Mouse (Mus musculus): ENCODE data around the gene Yrdc. TPM values are rescaled to one million over a fixed set of nuclear protein-coding genes. Genes with fewer than 3 reads are reported as not detected.

Gene Yrdc
- polyA plus RNA-seq (2014; fragmentation: Nextera tagmentation; extraction: Ambion mirVana): 39.9 and 41.0 TPM in 2 replicates

DNA sequence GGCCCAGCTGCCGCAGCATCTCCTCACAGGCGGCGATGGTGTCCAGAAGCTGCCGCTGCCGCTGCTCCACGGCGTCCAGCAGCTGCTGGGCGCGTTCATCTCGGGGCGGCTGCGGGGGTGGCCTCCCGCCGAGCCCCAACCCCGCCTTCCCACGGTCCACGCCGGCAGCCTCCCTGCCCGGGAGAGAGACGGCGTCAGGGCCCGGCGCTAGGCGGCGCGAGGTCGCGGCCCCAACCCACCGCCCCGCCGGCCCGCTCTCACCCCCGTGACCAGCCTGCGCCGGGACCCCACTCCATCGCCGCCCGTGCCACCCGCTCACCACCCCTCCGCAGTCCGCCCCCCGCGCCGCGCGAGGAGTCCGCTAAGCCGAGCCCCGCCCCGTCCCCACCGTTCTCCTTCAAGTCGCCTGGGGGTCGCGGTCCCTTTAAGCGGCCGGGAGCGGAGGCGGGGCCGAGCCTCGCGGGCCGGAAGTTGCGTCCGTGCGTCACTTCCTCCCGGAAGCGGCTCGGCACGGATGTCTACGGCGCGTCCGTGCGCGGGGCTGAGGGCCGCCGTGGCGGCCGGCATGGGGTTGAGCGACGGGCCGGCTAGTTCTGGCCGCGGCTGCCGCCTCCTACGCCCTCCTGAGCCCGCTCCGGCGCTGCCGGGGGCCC lies at the start of gene Yrdc:
TSS of gene Yrdc (plus strand) at position 419 of the 653 bp plus-strand sequence.
- DNase-seq (ENCODE audit: low spot score) (peak; percentile 96), ATAC-seq (replicated peaks; ENCODE audit: insufficient number of reproducible peaks, low FRiP score, low TSS enrichment, low read depth) (peak; percentile 88)
- Histone ChIP-seq H3K27ac (replicated peaks; ENCODE audit: low read depth, low read length) (peak within 1 kb of the TSS; percentile 81), H3K4me3 (ENCODE audit: low read depth, low read length) (peak within 1 kb of the TSS; percentile 98), H3K4me1 (ENCODE audit: control insufficient read depth, insufficient read depth, low read length) (0 out of 2 replicates have a peak, but pooled peaks cover 6% of the 10 kb centered on the region), H3K27me3 (ENCODE audit: control insufficient read depth, insufficient read depth, low read length) (no peaks in the 10 kb centered on the region), H3K9me3 (replicated peaks; ENCODE audit: control insufficient read depth, low read length) (no peaks in the 10 kb centered on the region), H3K36me3 (replicated peaks; ENCODE audit: control insufficient read depth, insufficient read depth, low read depth, low read length) (no peaks in the 10 kb centered on the region), H3K9ac (replicated peaks; ENCODE audit: low read length) (peak within 1 kb of the TSS; percentile 91), H3K4me2 (ENCODE audit: low read depth, low read length) (peak within 1 kb of the TSS; percentile 73)
- WGBS: under 1% methylated on average over 68 of the region's 90 CpGs

DNA sequence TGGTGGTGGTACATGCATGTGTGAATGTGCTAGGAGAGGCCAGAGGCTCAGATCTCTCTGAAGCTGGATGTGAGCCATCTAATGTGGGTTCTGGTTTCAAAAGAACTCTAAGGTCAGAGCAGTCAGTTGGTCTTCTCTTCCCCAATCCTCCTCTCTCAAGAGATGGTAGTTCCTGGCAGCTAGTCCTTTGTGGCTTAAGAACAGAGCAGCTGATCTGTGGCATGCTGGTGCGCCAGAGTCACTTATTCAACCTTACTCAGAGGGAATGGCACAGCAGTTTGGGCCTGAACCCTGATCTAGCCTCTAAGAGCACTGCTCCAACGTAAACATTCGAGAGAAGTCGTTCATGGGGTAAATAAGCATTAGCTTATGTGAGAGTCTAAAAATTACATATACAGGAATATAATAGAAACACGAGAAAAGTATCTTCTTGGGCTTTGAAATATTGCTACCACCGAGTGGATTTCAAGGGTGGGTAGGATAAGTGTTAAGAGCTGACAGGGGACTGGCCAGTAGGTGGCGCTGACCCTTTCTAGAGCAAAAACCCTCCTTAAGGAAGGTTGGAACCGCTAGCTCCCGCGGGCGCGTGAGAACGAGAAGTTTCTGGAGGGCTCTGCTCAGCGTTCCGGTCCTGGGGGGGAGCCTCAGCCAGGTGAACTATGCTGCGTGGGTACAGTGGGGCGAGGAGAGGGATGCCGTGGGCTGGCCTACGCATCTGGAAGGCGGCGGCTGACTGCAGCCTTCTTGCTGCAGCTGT lies 48.7 kb upstream of the Yrdc start, which contains the start of gene Mtf1:
TSS of gene Mtf1 (plus strand) at position 553 of the 757 bp plus-strand sequence.
- Histone ChIP-seq H3K4me3 (ENCODE audit: low read depth, low read length) (peak within 1 kb of the TSS; percentile 87), H3K4me1 (ENCODE audit: control insufficient read depth, insufficient read depth, low read length) (peaks cover 2% of the 10 kb centered on the region; the same call in 1 of the 2 replicates), H3K27me3 (ENCODE audit: control insufficient read depth, insufficient read depth, low read length) (no peaks in the 10 kb centered on the region), H3K4me2 (ENCODE audit: low read depth, low read length) (peak within 1 kb of the TSS; percentile 85), H3K9me3 (replicated peaks; ENCODE audit: control insufficient read depth, low read length) (no peaks in the 10 kb centered on the region), H3K36me3 (replicated peaks; ENCODE audit: control insufficient read depth, insufficient read depth, low read depth, low read length) (no peaks in the 10 kb centered on the region), H3K27ac (replicated peaks; ENCODE audit: low read depth, low read length) (peak within 1 kb of the TSS; percentile 98), H3K9ac (replicated peaks; ENCODE audit: low read length) (peak within 1 kb of the TSS; percentile 96)
- 3% methylated on average over 21 of the region's 21 CpGs for WGBS
- ATAC-seq (replicated peaks; ENCODE audit: insufficient number of reproducible peaks, low FRiP score, low TSS enrichment, low read depth): peak; percentile 51
- peak; percentile 95 for DNase-seq (ENCODE audit: low spot score)

GRCm38 (mm10) chr4:124802309-124803260 lies 47.9 kb upstream of the Yrdc start:
- Histone ChIP-seq H3K4me2 (ENCODE audit: low read depth, low read length) (peak overlapping the region; percentile 85), H3K4me1 (ENCODE audit: control insufficient read depth, insufficient read depth, low read length) (peaks cover 2% of the 10 kb centered on the region; the same call in 1 of the 2 replicates), H3K9ac (replicated peaks; ENCODE audit: low read length) (peak overlapping the region; percentile 96), H3K4me3 (ENCODE audit: low read depth, low read length) (peak overlapping the region; percentile 87), H3K36me3 (replicated peaks; ENCODE audit: control insufficient read depth, insufficient read depth, low read depth, low read length) (no peaks in the 10 kb centered on the region), H3K9me3 (replicated peaks; ENCODE audit: control insufficient read depth, low read length) (no peaks in the 10 kb centered on the region), H3K27ac (replicated peaks; ENCODE audit: low read depth, low read length) (peak overlapping the region; percentile 98), H3K27me3 (ENCODE audit: control insufficient read depth, insufficient read depth, low read length) (no peaks in the 10 kb centered on the region)
- 2% methylated on average over 50 of the region's 53 CpGs for WGBS
- DNase-seq (ENCODE audit: low spot score) (peak; percentile 98), ATAC-seq (replicated peaks; ENCODE audit: insufficient number of reproducible peaks, low FRiP score, low TSS enrichment, low read depth) (peak; percentile 99)

- ATAC-seq (replicated peaks; ENCODE audit: insufficient number of reproducible peaks, low FRiP score, low TSS enrichment, low read depth): no peak
- no peaks in the 10 kb centered on the region for H3K36me3 ChIP-seq (replicated peaks; ENCODE audit: control insufficient read depth, insufficient read depth, low read depth, low read length)
Observed at GRCm38 (mm10) chr4:124803406-124803805, 47.1 kb upstream of the Yrdc start.

GRCm38 (mm10) chr4:124808511-124808910 lies 42.0 kb upstream of the Yrdc start:
- no peak overlapping the region for H3K9ac ChIP-seq (replicated peaks; ENCODE audit: low read length)
- H3K4me3 ChIP-seq (ENCODE audit: low read depth, low read length): no peak overlapping the region
- H3K4me2 ChIP-seq (ENCODE audit: low read depth, low read length): no peak overlapping the region
- H3K36me3 ChIP-seq (replicated peaks; ENCODE audit: control insufficient read depth, insufficient read depth, low read depth, low read length): no peaks in the 10 kb centered on the region; the same call in 1 of the 2 replicates
- 82% methylated on average over 5 of the region's 5 CpGs for WGBS
- H3K27ac ChIP-seq (replicated peaks; ENCODE audit: low read depth, low read length): no peak overlapping the region
- H3K9me3 ChIP-seq (replicated peaks; ENCODE audit: control insufficient read depth, low read length): no peaks in the 10 kb centered on the region
- no peaks in the 10 kb centered on the region for H3K27me3 ChIP-seq (ENCODE audit: control insufficient read depth, insufficient read depth, low read length)
- no peak for ATAC-seq (replicated peaks; ENCODE audit: insufficient number of reproducible peaks, low FRiP score, low TSS enrichment, low read depth)
- DNase-seq (ENCODE audit: low spot score): no peak
- H3K4me1 ChIP-seq (ENCODE audit: control insufficient read depth, insufficient read depth, low read length): peaks cover under 1% of the 10 kb centered on the region; the same call in 1 of the 2 replicates

More at GRCm38 (mm10) chr4:124803406-124803805, 47.1 kb upstream of the Yrdc start:
- peak overlapping the region; percentile 87 for H3K4me3 ChIP-seq (ENCODE audit: low read depth, low read length)
- WGBS: 74% methylated on average over 6 of the region's 6 CpGs
- no peaks in the 10 kb centered on the region for H3K9me3 ChIP-seq (replicated peaks; ENCODE audit: control insufficient read depth, low read length)
- no peak for DNase-seq (ENCODE audit: low spot score)
- peak overlapping the region; percentile 75 for H3K4me2 ChIP-seq (ENCODE audit: low read depth, low read length)
- no peak overlapping the region; the same call in 1 of the 2 replicates for H3K9ac ChIP-seq (replicated peaks; ENCODE audit: low read length)
- H3K27ac ChIP-seq (replicated peaks; ENCODE audit: low read depth, low read length): no peak overlapping the region
- peaks cover 2% of the 10 kb centered on the region; the same call in 1 of the 2 replicates for H3K4me1 ChIP-seq (ENCODE audit: control insufficient read depth, insufficient read depth, low read length)
- no peaks in the 10 kb centered on the region for H3K27me3 ChIP-seq (ENCODE audit: control insufficient read depth, insufficient read depth, low read length)

GRCm38 (mm10) chr4:124809136-124809883 lies 41.2 kb upstream of the Yrdc start:
- Histone ChIP-seq H3K4me2 (ENCODE audit: low read depth, low read length) (no peak overlapping the region), H3K9ac (replicated peaks; ENCODE audit: low read length) (no peak overlapping the region), H3K4me1 (ENCODE audit: control insufficient read depth, insufficient read depth, low read length) (no peaks in the 10 kb centered on the region), H3K27me3 (ENCODE audit: control insufficient read depth, insufficient read depth, low read length) (no peaks in the 10 kb centered on the region), H3K9me3 (replicated peaks; ENCODE audit: control insufficient read depth, low read length) (no peaks in the 10 kb centered on the region), H3K4me3 (ENCODE audit: low read depth, low read length) (no peak overlapping the region), H3K27ac (replicated peaks; ENCODE audit: low read depth, low read length) (no peak overlapping the region), H3K36me3 (replicated peaks; ENCODE audit: control insufficient read depth, insufficient read depth, low read depth, low read length) (no peaks in the 10 kb centered on the region; the same call in 1 of the 2 replicates)
- ATAC-seq (replicated peaks; ENCODE audit: insufficient number of reproducible peaks, low FRiP score, low TSS enrichment, low read depth) (no peak), DNase-seq (ENCODE audit: low spot score) (no peak)
- WGBS: 85% methylated on average over 9 of the region's 9 CpGs

DNA sequence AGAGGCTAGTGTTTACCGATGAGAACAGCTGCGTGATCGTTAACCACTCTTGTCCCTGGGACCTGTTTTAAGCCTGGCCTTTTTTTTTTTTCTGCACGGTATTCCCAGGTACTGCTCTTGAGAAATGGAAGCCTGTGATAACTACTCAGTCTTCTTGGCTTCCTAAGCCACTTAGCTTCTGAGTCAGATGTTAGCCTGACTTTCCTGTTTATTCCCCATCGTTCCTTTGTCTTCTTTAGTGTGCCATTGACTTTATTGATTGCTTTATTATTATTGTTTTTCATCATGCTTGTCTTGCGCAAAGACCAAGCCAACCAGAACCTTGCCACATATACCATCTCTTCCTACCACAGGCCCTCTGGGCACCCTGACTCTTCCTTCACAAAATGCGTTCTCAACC lies 40.4 kb upstream of the Yrdc start:
- no peak overlapping the region for H3K4me3 ChIP-seq (ENCODE audit: low read depth, low read length)
- no peaks in the 10 kb centered on the region for H3K27me3 ChIP-seq (ENCODE audit: control insufficient read depth, insufficient read depth, low read length)
- no peaks in the 10 kb centered on the region for H3K4me1 ChIP-seq (ENCODE audit: control insufficient read depth, insufficient read depth, low read length)
- DNase-seq (ENCODE audit: low spot score) (no peak), ATAC-seq (replicated peaks; ENCODE audit: insufficient number of reproducible peaks, low FRiP score, low TSS enrichment, low read depth) (no peak)
- WGBS: 91% methylated on average over 7 of the region's 7 CpGs
- H3K9me3 ChIP-seq (replicated peaks; ENCODE audit: control insufficient read depth, low read length): no peaks in the 10 kb centered on the region
- H3K27ac ChIP-seq (replicated peaks; ENCODE audit: low read depth, low read length): no peak overlapping the region
- H3K9ac ChIP-seq (replicated peaks; ENCODE audit: low read length): no peak overlapping the region
- no peaks in the 10 kb centered on the region; the same call in 1 of the 2 replicates for H3K36me3 ChIP-seq (replicated peaks; ENCODE audit: control insufficient read depth, insufficient read depth, low read depth, low read length)
- H3K4me2 ChIP-seq (ENCODE audit: low read depth, low read length): no peak overlapping the region

Measured in embryonic facial prominence, embryonic 11.5 days (tissue).